Mouse (Mus musculus) CD4-positive, CD25-positive, alpha-beta regulatory T cell, adult 2 months (primary cell): ENCODE measurements around the gene Ebf3.

ENCODE experiments used
- DNase-seq: peaks from one replicate; pipeline ENCODE4 v3.0.0-alpha.2; 2012; ENCODE audit warnings: low read depth, low spot score

Gene Ebf3

GRCm38 (mm10) chr7:137208556-137208955 is 105.7 kb downstream of the Ebf3 start:
- no peak for DNase-seq

DNA sequence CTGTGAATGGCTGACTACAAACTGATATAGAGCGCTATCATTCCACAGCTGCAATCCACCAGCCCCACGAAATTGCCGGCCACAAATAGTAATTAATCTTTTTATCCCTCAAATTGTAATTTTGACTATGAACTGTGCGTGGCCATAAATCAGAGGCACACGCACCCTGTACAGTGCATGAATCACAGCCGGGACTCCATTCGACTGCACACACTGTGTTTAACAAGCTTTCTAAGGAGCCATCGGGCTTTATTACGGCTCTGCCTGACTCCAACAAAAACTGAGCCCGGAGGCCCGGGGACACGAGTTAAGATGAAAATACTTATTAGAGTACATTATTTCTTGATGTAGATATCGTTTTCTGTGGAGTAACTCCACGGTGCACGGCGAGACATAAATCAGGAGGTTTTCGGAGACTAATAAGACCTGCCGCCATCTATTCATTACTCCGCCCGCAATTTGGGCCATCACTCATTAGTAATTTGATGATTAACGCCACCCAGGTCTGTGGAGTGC is 107.4 kb downstream of the Ebf3 start:
- DNase-seq: no peak

DNA sequence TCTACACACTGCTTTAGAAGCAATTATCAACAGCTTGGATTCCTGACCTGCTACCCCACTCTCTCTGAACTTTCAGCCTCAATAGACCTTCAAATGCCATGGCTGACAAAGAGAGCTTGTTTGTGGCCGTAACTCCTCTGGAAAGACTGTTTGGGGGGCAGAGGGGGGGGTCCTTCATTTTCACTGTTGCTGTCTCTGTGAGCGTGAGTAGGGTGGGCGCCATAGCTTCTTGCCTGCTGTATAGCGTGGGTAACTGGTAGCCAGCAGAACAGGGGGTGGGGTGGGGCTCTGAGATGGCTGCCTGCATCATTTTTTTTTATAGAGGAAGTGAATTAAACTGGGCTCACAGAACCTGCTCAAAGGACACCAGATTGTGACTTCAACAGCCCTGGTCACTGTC is 114.7 kb downstream of the Ebf3 start:
- DNase-seq: no peak

GRCm38 (mm10) chr7:137198921-137199320 is 115.3 kb downstream of the Ebf3 start:
- DNase-seq: no peak

GRCm38 (mm10) chr7:137197118-137198030 is 116.9 kb downstream of the Ebf3 start:
- no peak for DNase-seq

DNA sequence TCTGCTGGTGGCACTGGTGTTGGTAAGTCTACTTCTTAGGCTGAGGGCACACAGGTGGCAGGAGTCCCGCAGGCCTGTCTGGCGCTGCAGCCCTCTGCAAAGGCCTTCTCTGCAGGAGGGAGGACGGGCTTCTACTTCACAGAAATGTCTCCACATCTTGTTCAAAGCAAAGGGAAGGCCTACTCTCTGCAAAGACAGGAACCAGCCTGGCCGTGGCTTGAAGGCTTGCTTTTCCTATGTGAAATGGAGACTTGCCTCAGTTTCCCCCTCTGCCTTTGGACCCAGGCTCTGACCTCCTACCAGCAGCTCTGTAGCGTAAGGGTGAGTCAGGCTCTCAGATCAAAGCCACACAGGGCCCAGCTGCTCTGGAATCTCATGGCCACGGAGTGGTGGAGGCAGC is 117.7 kb downstream of the Ebf3 start:
- DNase-seq: no peak

DNA sequence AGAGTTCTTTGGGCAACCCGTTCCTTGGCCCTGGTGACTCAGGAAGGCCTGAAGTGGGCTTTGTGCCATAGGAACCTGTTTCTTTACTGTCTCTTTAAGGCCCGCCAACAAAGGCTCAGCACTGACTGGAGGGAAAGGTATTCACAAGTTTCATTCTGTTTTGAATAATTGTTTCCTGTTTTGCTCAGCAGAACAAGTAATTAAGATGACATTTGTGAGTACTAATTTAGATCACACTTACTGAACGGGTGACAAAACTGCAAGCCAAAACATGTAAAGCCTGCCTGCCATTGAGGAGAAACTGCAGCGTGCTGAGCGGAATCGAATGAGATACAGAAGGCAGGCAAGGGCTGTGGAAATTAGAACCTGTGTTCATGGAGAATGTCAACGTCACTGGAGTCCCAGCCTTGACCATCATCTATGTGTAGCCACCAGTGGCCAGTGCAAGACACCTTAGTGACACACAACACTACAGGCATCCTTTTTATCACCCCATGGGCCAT is 121.4 kb downstream of the Ebf3 start:
- no peak for DNase-seq

DNA sequence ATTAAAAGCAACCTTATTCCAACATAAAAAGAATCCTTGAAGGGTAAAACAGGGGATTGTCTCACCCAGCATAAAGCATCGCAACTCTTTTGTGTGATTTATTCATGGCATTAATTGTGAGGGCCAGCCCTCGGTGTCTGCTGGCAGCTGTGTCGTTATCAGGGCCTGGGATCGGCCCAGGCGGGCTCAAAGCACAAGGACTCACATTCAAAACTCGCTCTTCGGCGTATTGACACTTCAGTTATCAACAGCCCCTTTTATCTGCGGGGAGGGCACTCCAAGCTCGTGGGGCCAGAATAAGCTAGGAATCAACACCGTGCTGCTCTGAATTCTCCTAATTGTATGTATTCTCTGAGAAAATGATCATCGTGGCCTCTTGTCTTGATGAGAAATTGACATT is 122.4 kb downstream of the Ebf3 start:
- no peak for DNase-seq

DNA sequence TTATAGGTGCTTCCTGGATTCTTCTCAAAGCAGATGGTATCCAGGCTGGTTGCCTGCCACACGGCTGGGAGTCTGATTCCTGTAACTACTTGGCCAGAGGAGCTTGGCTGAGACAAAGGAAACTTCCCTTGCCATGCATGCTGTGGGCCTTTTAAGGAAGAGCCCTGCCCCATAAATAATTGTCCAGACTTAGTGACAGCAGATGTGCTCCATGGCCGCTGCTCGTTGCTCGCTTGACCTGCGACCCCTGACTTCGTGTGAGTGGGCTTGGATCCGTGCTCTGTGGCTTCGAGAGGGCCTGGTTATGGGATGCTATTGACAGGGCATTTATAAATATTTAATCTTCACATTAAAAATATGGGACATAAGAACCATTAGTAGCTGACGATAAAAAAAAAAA is 142.0 kb downstream of the Ebf3 start:
- DNase-seq: no peak

DNA sequence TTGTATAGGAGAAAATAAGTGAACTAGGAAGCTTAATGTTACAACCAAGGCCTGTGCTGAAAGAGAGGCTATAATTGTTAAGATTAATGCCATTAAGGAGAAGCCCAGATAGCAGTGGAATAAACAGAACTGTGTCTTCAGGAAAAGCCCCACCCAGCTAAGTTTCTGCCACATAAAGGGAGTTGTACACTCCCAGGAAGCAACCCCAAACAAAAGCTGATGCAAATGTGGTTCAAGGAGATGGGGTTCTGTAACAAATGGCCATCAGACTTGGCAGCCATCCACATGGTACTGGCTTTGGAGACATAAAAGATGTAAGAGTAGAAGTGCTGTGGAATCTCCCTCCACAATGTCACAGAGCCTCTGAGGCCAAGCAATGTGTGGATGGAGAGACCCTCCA is 155.2 kb downstream of the Ebf3 start:
- no peak for DNase-seq

DNA sequence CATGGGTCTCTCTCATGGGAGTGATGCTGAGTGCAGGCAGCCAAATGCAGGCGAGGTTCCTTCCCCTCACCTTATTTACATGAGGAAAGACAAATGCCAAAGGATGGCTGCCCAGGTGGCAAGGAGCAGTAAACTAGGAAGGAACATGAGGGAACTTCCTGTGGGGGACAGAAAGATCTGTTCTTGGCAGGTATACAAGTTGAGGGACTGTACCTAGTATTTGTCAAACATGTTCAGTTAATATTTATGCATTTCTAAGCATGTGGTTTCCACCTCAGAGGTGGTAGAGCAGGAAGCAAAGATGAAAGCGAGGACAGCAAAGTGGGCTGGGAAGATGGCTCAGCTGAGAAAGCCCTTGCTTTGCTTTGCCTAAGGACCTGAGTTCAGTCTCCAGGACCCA is 159.6 kb downstream of the Ebf3 start:
- DNase-seq: peak; percentile 27

DNA sequence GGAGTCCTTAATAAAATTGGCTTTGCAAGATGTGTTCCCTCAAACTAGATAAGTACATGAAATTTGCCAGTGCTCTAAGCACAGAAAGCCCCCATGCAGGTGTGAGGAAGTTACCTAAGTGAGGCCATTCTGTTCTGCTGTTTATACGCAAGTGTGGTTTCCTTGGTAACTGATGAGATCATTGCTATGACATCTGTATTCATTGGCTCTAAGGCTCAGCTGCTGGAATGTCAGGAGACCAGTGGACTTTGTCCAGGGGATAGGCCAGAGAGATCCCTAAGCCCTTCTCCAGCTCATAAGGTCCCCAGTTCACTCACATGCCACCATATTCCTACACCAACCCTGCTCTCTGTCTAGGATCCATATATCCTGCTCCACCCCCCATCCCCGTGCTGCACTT is 162.4 kb downstream of the Ebf3 start:
- no peak for DNase-seq

- no peak for DNase-seq
Measured at GRCm38 (mm10) chr7:137147101-137147500, 167.1 kb downstream of the Ebf3 start.
